ENCODE assay signal across 7 mouse cellular contexts in the genomic region with DNA sequence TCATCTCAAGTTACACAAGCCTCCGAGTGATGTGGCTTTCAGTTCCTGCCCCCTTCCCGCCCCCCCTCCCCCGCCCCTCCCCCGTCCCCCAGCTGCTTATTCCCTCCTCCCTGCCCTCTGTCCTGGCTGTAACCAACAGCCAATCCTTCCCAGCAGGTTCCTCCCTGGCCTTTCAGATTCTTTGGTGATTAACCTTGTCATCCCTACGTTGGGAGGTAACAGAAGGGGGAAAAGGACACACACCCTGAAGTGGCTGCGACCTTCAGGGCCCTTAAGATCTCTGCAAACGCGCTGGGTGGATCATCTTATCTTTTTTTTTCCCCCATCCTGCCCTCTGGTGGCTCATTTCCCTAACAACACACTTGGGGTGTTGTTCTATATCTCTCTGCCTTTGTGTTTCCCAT. TPM values are rescaled to one million over a fixed set of nuclear protein-coding genes. Genes with fewer than 3 reads are reported as not detected.
DNase-seq lines count a peak whose midpoint lies in the region; ATAC-seq and TF ChIP-seq lines count a peak whose summit lies in the region.

No protein-coding gene starts in this region.

- no peak for TF ChIP-seq EP300 in lung, postnatal 0 days (IDR thresholded peaks at IDR 0.05)

- no peaks in the 10 kb centered on the region for H3K27me3 ChIP-seq in lung, postnatal 0 days (replicated peaks; ENCODE audit: insufficient read depth, low read length)
- H3K27me3 ChIP-seq in hindbrain, embryonic 12.5 days: no peaks in the 10 kb centered on the region

- H3K9me3 ChIP-seq in lung, postnatal 0 days (ENCODE audit: low read length): no peaks in the 10 kb centered on the region
- H3K9me3 ChIP-seq in hindbrain, embryonic 12.5 days (replicated peaks): no peaks in the 10 kb centered on the region

- peaks cover 3% of the 10 kb centered on the region; the same call in 1 of the 2 replicates for H3K4me1 ChIP-seq in lung, postnatal 0 days (ENCODE audit: insufficient read depth, low read depth, low read length)
- peaks cover 19% of the 10 kb centered on the region for H3K4me1 ChIP-seq in hindbrain, embryonic 12.5 days

- H3K9ac ChIP-seq in lung, postnatal 0 days (replicated peaks; ENCODE audit: low read depth): no peak overlapping the region
- no peak overlapping the region for H3K9ac ChIP-seq in hindbrain, embryonic 12.5 days

- no peak overlapping the region for H3K4me3 ChIP-seq in lung, postnatal 0 days (ENCODE audit: low read depth, low read length)
- H3K4me3 ChIP-seq in hindbrain, embryonic 12.5 days: no peak overlapping the region

- no peaks in the 10 kb centered on the region for H3K36me3 ChIP-seq in lung, postnatal 0 days (ENCODE audit: insufficient read depth, low read length)
- H3K36me3 ChIP-seq in hindbrain, embryonic 12.5 days: no peaks in the 10 kb centered on the region

- peak; percentile 58 for TF ChIP-seq CTCF in lung, postnatal 0 days (IDR thresholded peaks at IDR 0.05)

- peak; percentile 34 for DNase-seq in lung, postnatal 0 days (ENCODE audit: low spot score)
- no peak for DNase-seq in lung, postnatal 14 days
- peak; percentile 39 for DNase-seq in c-Kit-positive CD71-positive TER-119-negative erythroid progenitor cells, embryonic 14.5 days (ENCODE audit: low read depth)
- DNase-seq in retina, embryonic 14.5 days (ENCODE audit: low spot score): peak; percentile 73
- no peak for DNase-seq in spleen, postnatal 14 days (ENCODE audit: low spot score in 2 of 2)
- no peak for DNase-seq in layer of hippocampus, adult 8-10 months (ENCODE audit: low spot score in 2 of 2)

- 5% methylated on average over 5 of the region's 8 CpGs for WGBS in lung, postnatal 0 days
- 0% methylated on average over 6 of the region's 8 CpGs for WGBS in hindbrain, embryonic 12.5 days

- no peak overlapping the region for H3K4me2 ChIP-seq in lung, postnatal 0 days (replicated peaks; ENCODE audit: low read depth, low read length)
- H3K4me2 ChIP-seq in hindbrain, embryonic 12.5 days (replicated peaks): peak overlapping the region; percentile 58; the same call in 1 of the 2 replicates

- peak; percentile 20; the same call in 1 of the 2 replicates for ATAC-seq in lung, postnatal 0 days
- no peak for ATAC-seq in hindbrain, embryonic 12.5 days (ENCODE audit: low FRiP score)

- no peak overlapping the region for H3K27ac ChIP-seq in lung, postnatal 0 days (ENCODE audit: low read length)
- H3K27ac ChIP-seq in hindbrain, embryonic 12.5 days: 0 out of 2 replicates have a peak overlapping the region, but pooled peaks have one; percentile 48

RNA-seq across cellular contexts. Expression of a gene that starts 15.4 kb away (rescaled TPM):
- polyA plus RNA-seq in lung, postnatal 0 days (2015; fragmentation: Nextera tagmentation; extraction: Ambion mirVana): 6.7 and 6.9 TPM in 2 replicates
- 1.4 and 1.5 TPM in 2 replicates for polyA plus RNA-seq in hindbrain, embryonic 12.5 days (2016; fragmentation: Nextera tagmentation; extraction: Ambion mirVana)
- total RNA-seq in layer of hippocampus, adult 8-10 months (2022): 1 to 10 TPM; 2.8 to 4.2 (median 3.0) TPM

Comparison
In these comparisons a context has a peak if more than half of its experiments do, and no peak if none do; other contexts are left out.
1. DNase-seq: peak in lung, postnatal 0 days (single experiment), c-Kit-positive CD71-positive TER-119-negative erythroid progenitor cells, embryonic 14.5 days (single experiment) and retina, embryonic 14.5 days (single experiment); none in lung, postnatal 14 days (single experiment), spleen, postnatal 14 days (0 of 2) and layer of hippocampus, adult 8-10 months (0 of 2).